Mouse (Mus musculus) heart, embryonic 13.5 days (tissue): ENCODE results near the gene Pitpnm1. TPM values are rescaled to one million over a fixed set of nuclear protein-coding genes. Genes with fewer than 3 reads are reported as not detected.
"Not testable (repeated sequence)": the region's sequence is repeated elsewhere in the genome, so short reads cannot be mapped to it uniquely, and the experiment has no call there.

Source experiments
- ATAC-seq: fragments of 200-750 bp; cut with Nextera tagmentation; 2 replicates; pipeline ENCODE4 v1.8.0; 2017; ENCODE audit warnings: moderate TSS enrichment; ENCODE audit not compliant: insufficient number of reproducible peaks, low FRiP score, low TSS enrichment; ENCODE audit errors: extremely low read depth
- H3K27ac ChIP-seq: fragments of 300-500 bp; sonication (generic); replicated peaks from 2 replicates; pipeline ENCODE4 v1.5.1; 2015; ENCODE audit warnings: moderate library complexity, mild to moderate bottlenecking, inconsistent platforms
- H3K27me3 ChIP-seq: fragments of 300-500 bp; sonication (generic); replicated peaks from 2 replicates; pipeline ENCODE4 v1.6.1; 2015; ENCODE audit warnings: mild to moderate bottlenecking, inconsistent platforms
- H3K36me3 ChIP-seq: fragments of 300-500 bp; sonication (generic); 2 replicates; pipeline ENCODE4 v1.6.1; 2015; ENCODE audit warnings: mild to moderate bottlenecking, inconsistent platforms
- H3K4me1 ChIP-seq: fragments of 300-500 bp; sonication (generic); 2 replicates; pipeline ENCODE4 v1.6.1; 2015; ENCODE audit warnings: inconsistent platforms
- H3K4me2 ChIP-seq: fragments of 300-500 bp; sonication (generic); 2 replicates; pipeline ENCODE4 v1.6.1; 2015; ENCODE audit warnings: inconsistent platforms, mild to moderate bottlenecking, moderate library complexity
- H3K4me3 ChIP-seq: fragments of 300-500 bp; sonication (generic); 2 replicates; pipeline ENCODE4 v1.5.1; 2015; ENCODE audit warnings: moderate library complexity, mild to moderate bottlenecking, inconsistent platforms
- H3K9ac ChIP-seq: fragments of 300-500 bp; sonication (generic); 2 replicates; pipeline ENCODE4 v1.6.1; 2015; ENCODE audit warnings: inconsistent platforms, mild to moderate bottlenecking, moderate library complexity
- H3K9me3 ChIP-seq: fragments of 300-500 bp; sonication (generic); 2 replicates; pipeline ENCODE4 v1.6.1; 2016; ENCODE audit warnings: inconsistent platforms
- WGBS: fragments of 180-500 bp; shearing (Covaris S2); methylation state at CpG from one replicate; pipeline ENCODE4 v1.1.7; 2015; ENCODE audit warnings: mixed read lengths; 5-methylcytosine and 5-hydroxymethylcytosine counted together
- polyA plus RNA-seq: library from polyadenylated mRNA; unstranded; fragments of >200 nt; fragmentation: Nextera tagmentation; extraction: Ambion mirVana; gene quantifications from 2 replicates; pipeline ENCODE4 v1.2.1, GENCODE M21; 2015

The Pitpnm1 gene
- polyA plus RNA-seq, 1 experiment from 2014 or later: 18.2 TPM

DNA sequence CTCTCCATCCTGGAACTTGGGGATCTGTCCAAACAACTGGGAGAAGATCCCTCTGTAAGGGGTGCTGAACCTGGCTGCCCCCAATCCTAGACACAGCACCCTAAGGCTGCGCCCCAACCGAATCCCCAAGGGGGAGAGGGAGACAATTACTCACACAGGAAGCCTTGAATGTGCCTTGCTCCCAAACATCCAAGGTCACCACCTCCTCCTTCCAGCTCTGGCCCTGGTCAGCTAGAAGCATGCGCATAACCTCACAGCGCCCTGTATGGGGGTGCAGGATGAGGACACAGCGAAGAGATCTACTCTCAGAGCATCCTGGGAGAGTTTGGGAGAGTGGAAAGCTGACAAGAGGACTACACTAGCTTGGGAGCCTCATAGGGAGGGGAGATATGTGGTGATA, 41.2 kb upstream of the Pitpnm1 start:
- H3K36me3 ChIP-seq: no peaks in the 10 kb centered on the region
- no peak for ATAC-seq
- H3K27ac ChIP-seq: no peak overlapping the region
- H3K4me1 ChIP-seq: peaks cover 23% of the 10 kb centered on the region
- 78% methylated on average over 5 of the region's 5 CpGs for WGBS
- H3K9me3 ChIP-seq: no peaks in the 10 kb centered on the region
- no peaks in the 10 kb centered on the region; the same call in 1 of the 2 replicates for H3K27me3 ChIP-seq
- H3K4me3 ChIP-seq: no peak overlapping the region
- H3K9ac ChIP-seq: no peak overlapping the region
- no peak overlapping the region for H3K4me2 ChIP-seq

DNA sequence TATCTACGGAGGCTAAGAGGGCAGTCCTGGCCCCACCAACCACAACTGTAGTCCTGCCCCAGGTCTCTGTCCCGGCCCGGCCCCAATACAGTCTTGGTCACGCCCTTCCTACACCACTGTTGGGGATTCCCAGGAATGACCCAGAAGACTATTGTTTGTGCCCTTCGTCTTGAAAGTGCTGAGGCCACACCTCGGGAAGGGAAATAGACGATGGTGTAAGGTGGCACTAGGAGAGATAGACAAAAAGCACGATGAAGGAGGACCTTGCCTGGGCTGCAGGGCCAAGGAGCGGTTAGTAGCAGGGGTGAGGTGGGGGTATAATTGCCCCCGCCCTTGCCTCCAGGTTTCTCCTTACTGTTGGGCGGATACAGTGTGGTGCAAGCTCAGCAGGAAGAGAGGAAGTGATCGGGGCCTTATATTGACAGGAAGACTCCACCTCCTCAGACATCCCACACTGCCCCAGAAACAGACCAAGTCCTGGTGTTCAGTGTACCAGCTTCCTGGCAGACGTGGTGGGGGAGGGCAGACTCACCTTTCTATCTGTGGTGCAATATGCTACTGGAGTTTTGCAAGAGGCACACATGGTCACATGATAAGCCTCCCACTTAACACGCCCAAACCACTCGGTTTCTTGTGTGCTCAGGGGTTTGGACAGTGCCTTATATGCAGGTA, 40.6 kb upstream of the Pitpnm1 start, which contains the start of gene Gstp3:
Gene Gstp3, minus strand, starts transcription at position 501 of the 672 bp plus-strand sequence.
- Histone ChIP-seq H3K27ac (no peak within 1 kb of the TSS), H3K4me3 (no peak within 1 kb of the TSS), H3K9ac (no peak within 1 kb of the TSS), H3K36me3 (no peaks in the 10 kb centered on the region), H3K4me1 (peaks cover 28% of the 10 kb centered on the region), H3K9me3 (no peaks in the 10 kb centered on the region), H3K4me2 (no peak within 1 kb of the TSS), H3K27me3 (no peaks in the 10 kb centered on the region; the same call in 1 of the 2 replicates)
- ATAC-seq: 0 out of 2 replicates have a peak, but pooled peaks have one; percentile 8
- WGBS: 63% methylated on average over 15 of the region's 15 CpGs

DNA sequence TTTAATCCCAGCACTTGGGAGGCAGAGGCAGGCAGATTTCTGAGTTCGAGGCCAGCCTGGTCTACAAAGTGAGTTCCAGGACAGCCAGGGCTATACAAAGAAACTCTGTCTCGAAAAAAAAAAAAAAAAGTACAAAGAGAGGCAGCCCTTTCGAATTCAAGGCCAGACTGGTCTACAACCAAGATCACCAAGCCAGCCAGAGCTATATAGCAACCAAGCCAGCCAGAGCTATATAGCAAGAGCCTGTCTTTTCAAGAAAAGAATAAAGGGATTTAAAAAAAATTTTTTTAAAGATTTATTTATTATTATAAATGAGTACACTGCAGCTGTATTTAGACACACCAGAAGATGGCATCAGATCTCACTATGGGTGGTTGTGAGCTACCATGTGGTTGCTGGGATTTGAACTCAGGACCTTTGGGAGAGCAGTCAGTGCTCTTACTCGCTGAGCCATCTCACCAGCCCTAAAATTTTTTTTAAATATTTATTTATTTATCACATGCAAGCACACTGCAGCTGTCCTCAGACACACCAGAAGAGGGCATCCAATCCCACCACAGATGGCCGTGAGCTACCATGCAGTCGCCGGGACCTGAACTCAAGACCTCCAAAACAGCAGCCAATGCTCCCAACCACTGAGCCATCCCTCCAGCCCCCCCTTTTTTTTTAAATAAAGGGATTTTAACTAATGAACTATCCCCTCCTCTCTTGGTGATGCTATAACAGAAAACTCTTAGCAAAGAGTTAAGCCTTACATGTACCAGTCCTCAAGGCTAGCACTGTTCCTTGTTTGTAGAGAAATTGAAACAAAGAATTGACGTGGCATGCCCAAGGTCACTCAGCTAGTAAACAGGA, 39.5 kb upstream of the Pitpnm1 start:
- not testable (repeated sequence) for H3K4me2 ChIP-seq, ATAC-seq, H3K27ac ChIP-seq, H3K27me3 ChIP-seq, H3K9me3 ChIP-seq, H3K36me3 ChIP-seq, H3K9ac ChIP-seq, H3K4me3 ChIP-seq
- WGBS: 85% methylated on average over 8 of the region's 8 CpGs
- peaks cover 28% of the 10 kb centered on the region for H3K4me1 ChIP-seq

DNA sequence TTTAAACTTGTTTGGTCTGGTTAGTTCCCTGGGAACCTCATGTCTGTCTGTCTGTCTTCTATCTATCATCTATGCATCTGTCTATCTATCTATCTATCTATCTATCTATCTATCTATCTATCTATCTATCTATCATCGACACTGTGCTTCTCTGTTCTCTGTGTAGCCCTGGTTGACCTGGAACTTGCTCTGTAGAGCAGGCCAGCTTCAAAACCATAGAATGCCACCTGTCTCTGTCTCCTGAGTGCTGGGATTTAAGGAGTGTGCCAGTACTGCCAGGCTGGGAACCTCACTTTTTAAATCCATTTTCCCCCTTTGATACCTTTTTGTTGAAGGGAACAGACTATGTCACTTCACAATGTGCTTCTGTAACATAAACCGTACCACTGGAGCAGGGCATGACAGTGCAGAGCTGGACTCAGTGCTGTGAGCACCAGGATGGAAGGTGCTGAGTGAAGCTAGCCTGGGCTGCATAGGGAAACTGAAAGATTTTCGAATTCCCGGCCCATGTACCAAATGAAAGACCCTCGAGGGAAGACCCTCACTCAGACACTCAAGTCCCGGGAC, 38.8 kb upstream of the Pitpnm1 start:
- Histone ChIP-seq H3K27ac (no peak overlapping the region), H3K4me1 (peaks cover 22% of the 10 kb centered on the region), H3K4me2 (no peak overlapping the region), H3K4me3 (no peak overlapping the region), H3K9ac (no peak overlapping the region), H3K27me3 (no peaks in the 10 kb centered on the region; the same call in 1 of the 2 replicates), H3K36me3 (no peaks in the 10 kb centered on the region), H3K9me3 (no peaks in the 10 kb centered on the region)
- ATAC-seq: no peak
- WGBS: 82% methylated on average over 6 of the region's 6 CpGs

DNA sequence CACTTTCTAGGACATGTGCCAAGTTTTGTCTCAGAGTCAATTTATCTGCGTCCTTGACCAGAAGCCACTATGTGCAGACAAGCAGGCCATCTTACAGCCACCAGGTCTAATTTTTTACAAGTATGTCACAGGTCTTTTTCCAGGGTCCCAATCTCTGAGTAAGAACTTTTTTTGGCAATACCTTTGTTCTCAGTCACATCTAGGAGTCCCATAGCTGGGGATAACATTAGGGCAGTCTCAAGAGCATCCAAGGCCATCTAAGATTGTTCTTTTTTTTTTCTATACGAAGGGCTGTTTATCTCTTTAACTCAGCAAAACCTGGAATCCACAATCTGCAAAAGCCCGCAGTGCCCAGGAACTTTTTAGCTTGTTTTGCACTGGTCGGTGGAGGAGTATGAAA, 36.4 kb upstream of the Pitpnm1 start:
- ATAC-seq, H3K9ac ChIP-seq, H3K9me3 ChIP-seq, H3K4me2 ChIP-seq, H3K4me1 ChIP-seq, H3K27me3 ChIP-seq, H3K4me3 ChIP-seq, H3K36me3 ChIP-seq: not testable (repeated sequence)
- H3K27ac ChIP-seq: peak overlapping the region; percentile 54; the same call in 1 of the 2 replicates
- 30% methylated on average over 4 of the region's 4 CpGs for WGBS

DNA sequence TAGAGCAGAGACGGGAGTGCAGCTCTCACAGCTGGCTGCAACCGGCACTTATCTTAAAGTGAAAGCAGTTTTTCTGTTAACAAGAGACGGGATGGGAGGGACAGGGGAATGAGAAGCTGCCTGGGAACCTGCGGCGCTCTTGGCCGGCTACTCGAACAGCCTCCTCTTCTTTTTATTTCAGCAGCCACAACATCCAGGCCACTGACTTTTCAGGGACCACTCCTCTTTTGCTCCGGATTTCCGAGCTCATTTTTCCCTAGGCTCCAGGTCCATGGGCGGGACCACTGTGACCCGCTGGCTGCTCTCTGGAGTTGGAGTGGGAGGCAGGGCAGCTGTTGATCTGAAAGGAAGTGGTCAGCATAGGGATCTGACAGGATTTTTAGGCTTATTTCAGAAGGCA, 35.3 kb upstream of the Pitpnm1 start:
- not testable (repeated sequence) for ATAC-seq, H3K36me3 ChIP-seq, H3K9ac ChIP-seq, H3K4me3 ChIP-seq, H3K27me3 ChIP-seq, H3K4me1 ChIP-seq, H3K27ac ChIP-seq, H3K9me3 ChIP-seq
- WGBS: 28% methylated on average over 6 of the region's 11 CpGs
- H3K4me2 ChIP-seq: peak overlapping the region; percentile 44

DNA sequence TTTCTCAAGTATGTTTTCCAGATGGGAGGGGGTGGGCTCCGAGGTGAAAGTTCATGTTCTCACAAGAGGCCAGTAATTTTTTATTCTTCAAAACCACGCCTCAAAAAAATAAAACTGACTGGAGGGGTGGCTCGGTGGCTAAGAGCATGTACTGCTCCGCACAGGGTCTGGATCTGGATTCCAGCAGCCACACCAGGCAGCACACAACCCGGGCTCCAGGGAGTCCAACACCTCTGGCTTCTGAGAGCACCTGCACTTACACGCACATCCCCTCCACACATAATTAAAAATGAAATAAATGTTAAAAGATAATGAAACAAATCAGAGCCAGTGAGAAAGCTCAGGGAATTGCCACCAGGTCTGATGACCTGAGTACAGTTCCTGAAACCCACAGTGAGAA, 33.5 kb upstream of the Pitpnm1 start:
- no peak overlapping the region for H3K4me2 ChIP-seq
- H3K9ac ChIP-seq: no peak overlapping the region
- no peaks in the 10 kb centered on the region; the same call in 1 of the 2 replicates for H3K27me3 ChIP-seq
- H3K4me1 ChIP-seq: peaks cover 5% of the 10 kb centered on the region; the same call in 1 of the 2 replicates
- no peak overlapping the region for H3K4me3 ChIP-seq
- no peak for ATAC-seq
- 77% methylated on average over 6 of the region's 6 CpGs for WGBS
- H3K9me3 ChIP-seq: no peaks in the 10 kb centered on the region
- no peak overlapping the region for H3K27ac ChIP-seq
- no peaks in the 10 kb centered on the region for H3K36me3 ChIP-seq

DNA sequence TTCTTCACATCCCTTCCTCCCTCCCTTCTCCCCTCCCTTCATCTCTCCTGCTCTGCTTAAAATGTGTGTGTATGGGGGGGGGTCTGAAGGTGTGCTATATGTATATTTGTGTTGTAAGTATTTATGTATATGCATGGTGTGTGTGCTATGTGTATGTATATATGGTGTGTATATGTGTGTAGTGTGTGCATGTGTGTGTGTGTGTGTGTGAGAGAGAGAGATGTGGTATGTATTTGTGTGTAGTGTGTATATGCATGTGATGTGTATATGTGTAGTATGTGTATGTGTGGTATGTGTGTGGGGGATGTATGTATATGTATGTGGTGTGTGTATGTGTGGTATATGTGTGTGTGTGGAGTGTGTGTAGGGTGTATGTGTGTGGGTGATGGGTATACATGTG, 32.9 kb upstream of the Pitpnm1 start:
- no peak for ATAC-seq
- H3K27me3 ChIP-seq: no peaks in the 10 kb centered on the region; the same call in 1 of the 2 replicates
- H3K9me3 ChIP-seq: no peaks in the 10 kb centered on the region
- no peak overlapping the region for H3K4me3 ChIP-seq
- no peak overlapping the region for H3K9ac ChIP-seq
- no peaks in the 10 kb centered on the region for H3K36me3 ChIP-seq
- H3K27ac ChIP-seq: no peak overlapping the region
- H3K4me2 ChIP-seq: no peak overlapping the region
- peaks cover 5% of the 10 kb centered on the region; the same call in 1 of the 2 replicates for H3K4me1 ChIP-seq

DNA sequence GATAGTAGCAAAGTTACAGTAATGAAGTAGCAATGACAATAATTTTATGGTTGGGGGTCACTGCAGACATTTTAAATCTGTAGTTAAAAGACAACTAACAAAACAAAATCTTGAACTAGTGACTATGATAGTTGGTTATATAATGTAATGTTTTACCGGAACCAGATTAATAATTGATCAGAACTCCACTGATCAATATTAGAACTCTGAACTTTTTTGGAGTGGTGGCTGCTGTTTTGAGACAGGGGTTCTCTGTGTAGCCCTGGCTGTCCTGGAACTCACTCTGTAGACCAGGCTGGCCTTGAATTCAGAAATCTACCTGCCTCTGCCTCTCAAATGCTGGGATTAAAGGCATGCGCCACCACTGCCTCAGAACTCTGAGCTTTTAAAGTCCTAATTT, 31.6 kb upstream of the Pitpnm1 start:
- not testable (repeated sequence) for H3K4me3 ChIP-seq, H3K9me3 ChIP-seq, ATAC-seq, H3K4me1 ChIP-seq, H3K9ac ChIP-seq, H3K4me2 ChIP-seq, H3K27ac ChIP-seq, H3K36me3 ChIP-seq, H3K27me3 ChIP-seq
- WGBS: 86% methylated on average over 2 of the region's 2 CpGs

DNA sequence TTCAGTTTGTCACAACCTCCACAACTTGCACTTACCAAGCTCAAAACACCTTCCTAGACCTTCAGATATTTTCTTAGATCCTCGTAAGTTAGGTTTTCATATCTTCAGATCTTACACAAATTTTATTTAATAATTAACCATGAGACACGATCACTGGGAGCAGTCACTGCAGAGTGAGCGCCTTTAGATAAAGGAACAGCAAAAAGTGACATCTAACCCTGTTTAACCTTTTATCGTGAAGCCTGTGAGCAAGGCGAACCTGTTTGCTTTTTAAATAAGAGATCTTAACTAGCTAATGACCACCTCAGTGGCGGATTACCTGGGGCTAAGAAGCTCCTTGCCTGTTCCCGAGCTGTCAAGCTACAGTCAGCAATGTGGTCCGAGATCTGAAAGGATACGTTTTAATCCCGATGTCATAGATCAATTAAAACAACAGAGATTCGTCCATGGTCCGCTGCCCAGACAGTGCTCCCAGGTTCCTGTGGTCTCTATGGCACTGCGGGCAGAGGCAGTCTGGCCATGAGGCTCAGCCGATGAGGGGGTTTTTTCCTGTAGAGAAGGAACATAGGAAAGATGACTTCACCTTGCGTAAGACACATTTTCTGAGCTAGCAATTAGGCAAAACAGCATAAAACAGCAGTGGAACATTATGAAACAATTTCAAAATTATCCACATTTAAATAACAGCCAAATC, 30.9 kb upstream of the Pitpnm1 start:
- H3K9me3 ChIP-seq: no peaks in the 10 kb centered on the region
- H3K4me1 ChIP-seq: peaks cover 3% of the 10 kb centered on the region; the same call in 1 of the 2 replicates
- ATAC-seq: no peak
- no peak overlapping the region for H3K27ac ChIP-seq
- H3K27me3 ChIP-seq: no peaks in the 10 kb centered on the region; the same call in 1 of the 2 replicates
- 71% methylated on average over 15 of the region's 15 CpGs for WGBS
- H3K4me2 ChIP-seq: no peak overlapping the region
- H3K4me3 ChIP-seq: no peak overlapping the region
- H3K9ac ChIP-seq: no peak overlapping the region
- no peaks in the 10 kb centered on the region for H3K36me3 ChIP-seq

DNA sequence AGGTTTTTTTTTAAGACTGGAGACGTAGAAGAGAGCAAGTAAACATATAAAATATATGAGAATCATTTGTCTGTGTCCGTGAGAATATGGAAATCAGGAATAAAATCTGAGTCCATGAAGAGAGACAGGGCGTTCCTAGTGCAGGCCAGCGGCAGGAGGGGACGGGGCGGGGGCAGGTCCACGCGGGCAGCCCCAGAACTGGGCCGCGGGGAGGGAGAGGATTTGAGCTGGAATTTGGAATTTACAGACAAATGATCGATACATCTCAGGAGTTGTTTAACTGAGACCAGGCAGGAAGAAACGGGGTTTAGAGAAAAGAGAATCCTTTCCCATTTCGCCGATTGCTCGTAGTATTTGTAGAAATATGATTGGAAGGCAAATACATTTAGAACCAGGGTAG, 29.5 kb upstream of the Pitpnm1 start:
- 70% methylated on average over 15 of the region's 15 CpGs for WGBS
- ATAC-seq: no peak
- no peaks in the 10 kb centered on the region for H3K9me3 ChIP-seq

More for the DNA sequence above, 29.5 kb upstream of the Pitpnm1 start:
- Histone ChIP-seq H3K36me3 (no peaks in the 10 kb centered on the region), H3K9ac (no peak overlapping the region), H3K4me3 (no peak overlapping the region), H3K4me2 (no peak overlapping the region), H3K4me1 (no peaks in the 10 kb centered on the region), H3K27me3 (no peaks in the 10 kb centered on the region; the same call in 1 of the 2 replicates), H3K27ac (no peak overlapping the region)
